Mouse (Mus musculus) WW6 (cell line): ENCODE results near the gene Itga6.

Source experiments
- DNase-seq: peaks from one replicate; pipeline ENCODE4 v3.0.0-alpha.2; 2013; ENCODE audit warnings: low read depth, low spot score

Itga6 gene

DNA sequence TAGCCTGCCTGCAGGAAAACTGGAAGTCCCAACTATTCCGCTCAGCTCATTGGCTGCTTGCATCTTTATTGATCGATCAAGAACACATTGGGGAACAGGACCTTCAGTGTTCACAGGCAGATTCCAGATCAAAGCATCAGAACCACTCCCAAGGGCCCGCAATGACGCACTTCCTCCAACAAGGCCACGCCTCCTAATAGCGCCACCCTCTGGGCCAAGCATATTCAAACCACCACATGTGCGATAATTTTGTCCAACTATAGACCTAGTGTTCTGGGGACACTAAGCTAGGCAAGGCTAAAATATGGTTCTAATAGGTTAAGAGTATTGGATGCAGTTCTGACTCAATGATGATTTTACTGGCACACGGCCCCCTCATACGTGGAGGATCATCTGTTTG is 15.7 kb downstream of the Itga6 start:
- no peak for DNase-seq

GRCm38 (mm10) chr2:71764525-71764924 is 19.1 kb downstream of the Itga6 start:
- DNase-seq = no peak

- DNase-seq = no peak
Observed at GRCm38 (mm10) chr2:71764961-71765735, 19.7 kb downstream of the Itga6 start.

DNA sequence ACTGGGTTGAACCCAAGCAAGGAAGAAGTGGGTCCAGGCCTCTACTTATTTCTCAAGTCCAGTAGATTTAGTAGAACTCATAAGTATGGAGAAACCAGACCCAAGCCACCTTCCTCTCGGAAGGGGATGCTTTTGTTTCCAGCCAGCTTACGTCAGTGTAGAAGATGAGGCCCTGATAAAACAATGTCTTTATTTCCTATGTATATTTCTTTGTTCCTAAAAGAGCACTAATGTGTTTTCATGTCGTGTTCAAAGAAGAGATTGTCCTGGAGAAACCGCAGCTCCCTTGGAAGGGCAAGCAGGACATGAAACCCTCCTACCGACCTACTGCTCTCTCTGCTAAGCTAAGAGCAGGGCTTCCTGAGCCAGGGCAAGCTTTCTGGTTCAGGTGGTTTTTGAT is 20.6 kb downstream of the Itga6 start:
- DNase-seq = no peak

DNA sequence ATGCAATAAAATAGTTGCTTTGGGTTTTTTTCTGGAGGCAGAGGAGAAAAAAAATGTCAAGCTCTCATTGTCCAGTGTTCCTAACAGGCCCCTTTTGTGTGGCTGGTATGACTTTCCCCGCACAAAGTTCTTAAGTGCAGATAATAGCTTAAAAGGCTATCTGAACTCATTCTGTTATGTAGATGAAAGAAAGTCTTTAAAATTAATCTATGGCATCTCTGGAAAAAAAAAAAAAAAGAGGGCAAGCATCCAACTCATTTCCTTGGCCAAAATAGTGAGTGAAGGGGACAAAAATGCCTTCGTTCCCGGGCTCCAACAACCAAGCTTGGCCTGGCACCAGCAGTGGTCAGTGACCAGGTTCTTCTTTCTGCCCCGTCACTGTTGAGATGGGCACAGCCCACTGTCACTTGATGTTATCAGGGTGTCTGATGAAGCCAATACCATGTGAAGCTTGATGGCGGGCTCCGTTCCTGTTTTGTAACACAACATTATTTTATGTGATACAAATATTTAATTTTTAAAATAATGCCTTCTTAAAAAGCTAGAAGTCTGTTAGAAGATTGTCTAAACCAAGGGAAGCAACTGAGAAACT is 21.7 kb downstream of the Itga6 start:
- no peak for DNase-seq

DNA sequence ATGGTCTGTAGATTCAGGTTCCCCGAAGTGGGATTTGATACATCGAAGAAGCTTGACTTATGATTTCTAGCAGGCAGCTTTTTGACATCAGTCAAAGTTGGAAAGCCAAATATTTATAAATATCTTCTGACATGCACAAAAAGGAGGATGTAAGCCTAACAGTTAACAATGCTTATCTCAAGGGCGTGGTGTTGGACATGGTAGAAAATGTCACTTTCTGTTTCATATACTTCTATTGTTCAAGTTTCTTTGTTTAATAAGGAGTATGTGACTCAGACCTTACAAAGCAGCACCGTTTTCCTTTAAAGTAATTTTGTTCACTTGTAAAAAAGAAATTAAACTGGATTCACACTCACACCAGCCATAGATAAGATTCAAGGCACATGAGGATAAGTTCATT is 26.3 kb downstream of the Itga6 start:
- no peak for DNase-seq

- no peak for DNase-seq
Observed at GRCm38 (mm10) chr2:71773714-71774113, 28.3 kb downstream of the Itga6 start.

- no peak for DNase-seq
Observed at GRCm38 (mm10) chr2:71774246-71774951, 29.0 kb downstream of the Itga6 start.

DNA sequence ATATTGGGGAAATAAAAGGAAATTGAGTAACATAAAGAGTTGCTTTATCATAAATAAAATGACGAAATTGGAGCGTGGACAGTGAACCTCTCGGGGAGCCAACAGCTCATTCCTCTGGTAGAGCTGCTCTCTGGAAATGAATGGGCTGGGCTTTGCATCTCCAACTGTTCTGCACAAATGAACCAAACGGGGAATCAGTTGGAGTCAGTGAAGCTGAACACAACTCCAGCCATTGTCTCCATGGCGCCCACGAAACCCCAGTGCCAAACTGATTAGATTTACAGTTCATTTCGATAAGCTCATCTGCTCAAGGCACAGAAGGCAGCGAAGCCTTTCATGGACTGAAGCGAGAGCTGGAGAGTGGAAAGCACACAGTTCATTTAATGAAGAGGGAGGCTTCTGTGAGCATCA is 29.8 kb downstream of the Itga6 start:
- DNase-seq = no peak

DNA sequence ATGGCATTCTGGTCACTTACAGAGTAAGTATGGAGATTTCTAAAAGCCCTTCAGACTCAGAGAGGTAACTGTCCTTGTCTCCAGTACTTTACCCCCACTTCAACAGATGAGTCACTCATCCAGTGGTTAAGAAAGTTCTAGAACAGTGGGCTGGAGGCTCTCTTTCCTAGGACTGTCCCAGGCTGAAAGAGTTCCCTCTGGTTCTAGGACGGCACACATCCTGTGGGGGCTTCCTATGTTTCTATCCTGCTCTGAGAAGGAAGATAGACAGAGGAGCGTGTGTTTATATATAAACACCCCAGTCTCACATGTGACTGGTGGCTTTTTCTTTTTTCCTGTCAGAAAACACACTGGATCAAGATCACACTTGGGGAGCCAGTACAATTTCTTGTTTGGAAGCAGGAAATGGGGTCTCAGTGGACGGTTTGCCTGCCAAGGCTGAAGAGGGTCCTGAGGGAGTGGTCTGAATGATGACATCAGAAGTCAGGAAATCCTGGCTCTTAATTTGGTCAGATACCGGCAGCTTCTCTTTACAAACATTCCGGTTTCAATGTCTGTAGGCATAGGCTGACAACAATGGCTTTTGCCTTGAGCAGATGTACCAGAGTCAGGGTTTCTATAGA is 34.0 kb downstream of the Itga6 start:
- DNase-seq = no peak

DNA sequence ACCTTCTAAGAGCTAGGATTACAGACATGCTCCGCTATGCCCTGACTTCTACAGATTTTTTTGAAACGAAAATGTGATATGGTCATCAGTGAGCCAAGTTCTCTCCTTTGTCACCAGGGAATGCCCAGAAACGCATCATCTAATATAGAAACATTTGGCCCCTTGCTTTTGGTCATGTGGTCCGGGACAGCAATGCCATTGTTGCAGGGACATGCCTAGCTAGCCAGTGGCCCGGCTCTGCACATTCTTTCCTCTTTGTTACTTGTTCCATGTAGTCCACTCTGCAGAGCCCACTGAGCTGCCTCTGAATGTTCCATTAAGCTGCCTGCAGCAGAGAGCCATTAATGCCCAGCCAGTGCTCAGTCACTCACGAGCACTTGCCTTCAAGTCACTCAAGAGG is 34.6 kb downstream of the Itga6 start:
- DNase-seq = no peak

GRCm38 (mm10) chr2:71785260-71785659 is 39.8 kb downstream of the Itga6 start:
- no peak for DNase-seq

GRCm38 (mm10) chr2:71786060-71786459 is 40.6 kb downstream of the Itga6 start:
- DNase-seq = no peak

DNA sequence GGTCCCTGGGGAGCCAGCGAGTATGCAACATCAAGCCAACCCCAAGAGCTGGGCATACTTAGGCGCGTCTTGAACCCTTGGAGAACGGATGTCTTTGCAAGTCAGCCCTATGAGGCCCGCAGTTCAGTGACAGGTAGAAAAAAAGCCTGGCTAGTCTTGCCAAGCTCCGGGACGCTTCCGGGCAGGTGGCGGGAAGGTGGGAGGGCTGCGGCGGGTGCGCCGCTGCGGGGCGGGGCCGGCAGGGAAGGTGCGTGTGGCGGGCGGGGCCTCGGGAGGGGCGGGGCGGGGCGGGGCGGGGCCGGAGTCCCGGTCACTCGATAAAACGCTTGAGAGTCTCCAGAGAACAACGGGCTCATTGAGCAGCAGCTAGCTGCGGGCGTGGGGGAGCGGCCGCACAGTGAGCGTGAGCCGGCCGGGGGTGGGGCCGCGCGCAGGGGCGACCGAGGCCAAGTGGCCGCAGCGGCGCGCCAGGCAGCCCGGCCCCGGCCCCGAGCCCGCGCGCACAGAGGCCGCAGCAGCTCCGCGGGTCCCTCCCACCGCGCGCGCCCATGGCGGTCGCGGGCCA is 41.3 kb downstream of the Itga6 start:
- peak; percentile 29 for DNase-seq

- DNase-seq = peak; percentile 18
Observed at GRCm38 (mm10) chr2:71787156-71787590, 41.8 kb downstream of the Itga6 start.

DNA sequence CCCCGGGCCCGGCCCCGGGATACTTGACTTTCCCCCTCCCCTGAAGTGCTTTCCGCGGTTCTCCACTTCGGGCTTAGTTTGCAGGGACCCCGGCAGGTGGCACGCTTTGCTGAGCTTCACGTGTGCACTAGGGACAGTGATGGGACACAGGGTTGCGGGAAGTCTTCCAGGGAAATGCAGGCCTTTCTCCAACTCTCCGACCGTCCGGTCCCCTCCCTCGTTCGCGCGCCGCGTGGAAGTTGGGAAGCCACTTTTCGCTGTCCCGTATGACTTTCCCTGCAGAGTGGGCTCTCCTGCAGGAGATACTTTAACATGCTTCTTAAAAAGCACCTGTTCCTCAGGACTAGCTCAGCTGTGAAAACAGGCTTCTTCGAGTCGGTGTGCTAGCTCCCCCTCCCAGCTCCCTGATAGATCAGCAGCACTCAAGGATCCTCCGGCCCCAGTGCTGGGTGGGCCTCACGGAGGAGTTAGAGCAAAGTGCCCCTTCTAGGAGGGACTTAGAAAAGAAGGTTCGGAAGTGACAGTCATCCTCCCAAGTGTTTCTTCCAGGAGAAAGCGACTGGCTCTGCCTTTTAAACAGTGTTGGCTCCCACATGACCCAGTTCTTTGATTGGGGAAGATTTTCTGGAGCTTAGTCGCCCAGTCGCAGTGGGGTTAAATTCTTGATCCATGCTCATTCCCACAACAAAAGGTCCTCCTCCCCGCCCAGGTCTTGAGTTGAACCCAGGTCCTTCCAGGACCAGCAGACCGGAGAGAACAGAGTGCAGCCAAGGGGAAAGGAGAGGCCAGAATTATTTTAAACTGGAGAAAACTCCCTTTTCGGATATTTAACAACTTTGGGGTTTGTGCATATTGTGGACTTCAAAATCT is 42.4 kb downstream of the Itga6 start:
- peak; percentile 13 for DNase-seq

- no peak for DNase-seq
Observed at GRCm38 (mm10) chr2:71790752-71791151, 45.3 kb downstream of the Itga6 start.

GRCm38 (mm10) chr2:71791203-71791602 is 45.8 kb downstream of the Itga6 start:
- DNase-seq = no peak

- DNase-seq = no peak
Observed at GRCm38 (mm10) chr2:71794139-71794538, 48.7 kb downstream of the Itga6 start.

DNA sequence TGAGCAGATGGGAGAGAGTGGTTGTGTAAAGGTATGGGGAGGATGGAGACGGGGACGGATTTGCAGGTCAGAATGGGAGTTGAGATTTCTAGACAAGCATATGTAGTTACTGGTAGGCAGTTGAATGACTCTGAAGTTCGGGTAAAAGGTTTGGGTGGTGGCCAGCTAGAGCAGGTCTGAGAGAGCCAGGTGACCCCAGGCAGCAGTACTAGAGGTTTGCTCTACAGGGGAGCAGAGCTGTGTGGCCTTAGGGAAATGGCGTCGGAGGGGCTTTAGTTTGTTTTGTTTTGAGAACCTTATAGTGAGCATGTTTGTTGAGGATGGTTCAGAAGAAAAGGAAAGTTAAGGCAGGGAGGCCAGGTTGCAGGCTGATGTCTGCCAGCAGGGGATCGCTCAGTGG is 51.4 kb downstream of the Itga6 start:
- DNase-seq = no peak

- DNase-seq = no peak
Observed at GRCm38 (mm10) chr2:71800798-71801197, 55.4 kb downstream of the Itga6 start.
